Mouse (Mus musculus) Muller cell, postnatal 12 days (primary cell): ENCODE measurements at regions not wholly inside any gene's neighbourhood (a gene's known extent, or its start where the extent isn't known, plus 50 kb on each side); places are given as distances from the start of the nearest gene placed in this dataset.
"Not testable (repeated sequence)": the region's sequence is repeated elsewhere in the genome, so short reads cannot be mapped to it uniquely, and the experiment has no call there.

ENCODE experiments used
- DNase-seq: peaks from one replicate; pipeline ENCODE4 v3.0.0-alpha.2; 2015; ENCODE audit errors: inconsistent ontology term

GRCm38 (mm10) chr12:113701841-113702240 is 158.1 kb downstream of the Adam6a start:
- not testable (repeated sequence) for DNase-seq

- DNase-seq, result not testable (repeated sequence)
These were observed 172.7 kb downstream of the Adam6a start for GRCm38 (mm10) chr12:113716406-113716805.

- no peak for DNase-seq
These were observed 192.1 kb downstream of the Adam6a start for GRCm38 (mm10) chr12:113735847-113736246.

- no peak for DNase-seq
These were observed 202.6 kb downstream of the Adam6a start for GRCm38 (mm10) chr12:113746277-113746676.

GRCm38 (mm10) chr12:113747987-113748386 is 204.3 kb downstream of the Adam6a start:
- DNase-seq, result no peak

GRCm38 (mm10) chr12:113769587-113769986 is 225.9 kb downstream of the Adam6a start:
- DNase-seq, result no peak

- DNase-seq, result not testable (repeated sequence)
These were observed 252.2 kb downstream of the Adam6a start for GRCm38 (mm10) chr12:113795876-113796275.

- no peak for DNase-seq
These were observed 282.7 kb downstream of the Adam6a start for GRCm38 (mm10) chr12:113826377-113826776.

GRCm38 (mm10) chr12:113858893-113859292 is 315.2 kb downstream of the Adam6a start:
- peak; percentile 1 for DNase-seq

- DNase-seq, result no peak
These were observed 335.1 kb downstream of the Adam6a start for GRCm38 (mm10) chr12:113878826-113879225.

- DNase-seq, result no peak
These were observed 352.4 kb downstream of the Adam6a start for GRCm38 (mm10) chr12:113896152-113896551.

GRCm38 (mm10) chr12:113906459-113906858 is 362.8 kb downstream of the Adam6a start:
- DNase-seq, result no peak

GRCm38 (mm10) chr12:113907751-113908150 is 364.0 kb downstream of the Adam6a start:
- DNase-seq, result no peak

- DNase-seq, result no peak
These were observed 368.1 kb downstream of the Adam6a start for GRCm38 (mm10) chr12:113911770-113912169.

GRCm38 (mm10) chr12:113940721-113941120 is 397.0 kb downstream of the Adam6a start:
- DNase-seq, result no peak

- DNase-seq, result not testable (repeated sequence)
These were observed 400.1 kb downstream of the Adam6a start for GRCm38 (mm10) chr12:113943661-113944327.

GRCm38 (mm10) chr12:113945786-113946185 is 402.1 kb downstream of the Adam6a start:
- not testable (repeated sequence) for DNase-seq

GRCm38 (mm10) chr12:113948017-113948416 is 404.3 kb downstream of the Adam6a start:
- DNase-seq, result peak; percentile 0

- no peak for DNase-seq
These were observed 430.6 kb downstream of the Adam6a start for GRCm38 (mm10) chr12:113974271-113974670.

GRCm38 (mm10) chr12:113981613-113982012 is 437.9 kb downstream of the Adam6a start:
- DNase-seq, result peak; percentile 23

- DNase-seq, result no peak
These were observed 443.7 kb downstream of the Adam6a start for GRCm38 (mm10) chr12:113987233-113987990.

GRCm38 (mm10) chr12:113992425-113992824 is 448.7 kb downstream of the Adam6a start:
- DNase-seq, result no peak

GRCm38 (mm10) chr12:113994284-113994683 is 450.6 kb downstream of the Adam6a start:
- DNase-seq, result not testable (repeated sequence)
